ENCODE assay signal across 7 mouse cellular contexts in the genomic region with DNA sequence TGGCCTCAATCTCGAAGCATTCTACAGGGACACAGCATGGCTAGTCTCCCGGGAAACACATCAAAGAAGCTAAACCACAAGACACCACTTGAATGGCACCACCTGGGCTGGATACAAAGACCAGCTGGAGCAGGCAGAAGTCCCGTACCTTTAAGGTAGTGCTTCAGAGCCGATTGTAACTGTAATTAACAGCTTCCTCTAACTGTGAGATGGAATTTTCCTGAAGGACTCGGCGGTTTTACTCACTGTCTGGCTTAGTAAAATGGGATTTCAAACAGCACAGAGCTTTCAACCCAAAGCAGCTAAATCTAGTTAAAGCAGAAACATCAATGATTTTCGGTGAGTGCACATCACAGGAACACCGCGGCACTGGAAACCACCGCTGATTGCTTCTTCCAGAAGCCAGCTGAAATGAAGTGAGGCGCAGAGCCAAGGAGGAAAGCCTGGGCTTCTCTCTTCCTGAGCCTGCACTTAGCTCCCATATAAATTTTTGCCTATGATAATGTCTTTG.
DNase-seq lines count a peak whose midpoint lies in the region; ATAC-seq lines count a peak whose summit lies in the region.

No protein-coding gene starts in this region.

- intact Hi-C loops in left cerebral cortex, postnatal 14 days (cut with DNase I): no loop called here

- H3K27me3 ChIP-seq in embryonic facial prominence, embryonic 12.5 days: no peaks in the 10 kb centered on the region

- H3K9ac ChIP-seq in embryonic facial prominence, embryonic 12.5 days: no peak overlapping the region

- WGBS in embryonic facial prominence, embryonic 12.5 days: 16% methylated on average over 11 of the region's 11 CpGs

- H3K9me3 ChIP-seq in embryonic facial prominence, embryonic 12.5 days: no peaks in the 10 kb centered on the region

- peak; percentile 19 for DNase-seq in right cerebral cortex, adult 18-20 months
- DNase-seq in right cerebral cortex, postnatal 36 days (ENCODE audit: low spot score in 2 of 2): no peak
- peak; percentile 17 to 30 for DNase-seq in left cerebral cortex, postnatal 14 days (ENCODE audit: low spot score in 2 of 2)
- no peak for DNase-seq in urinary bladder, adult 2 months (ENCODE audit: low spot score)
- no peak for DNase-seq in gastrocnemius, adult 8-10 months (ENCODE audit: low spot score in 2 of 2)

- H3K36me3 ChIP-seq in embryonic facial prominence, embryonic 12.5 days: no peaks in the 10 kb centered on the region

- 0 out of 2 replicates have a peak, but pooled peaks have one; percentile 35 for ATAC-seq in embryonic facial prominence, embryonic 12.5 days (ENCODE audit: insufficient number of reproducible peaks, insufficient read depth, low FRiP score, low TSS enrichment)
- ATAC-seq in inflammation-experienced regulatory T-cells, adult 6 months: no peak

- no peak overlapping the region for H3K4me3 ChIP-seq in embryonic facial prominence, embryonic 12.5 days

- no peak overlapping the region for H3K27ac ChIP-seq in embryonic facial prominence, embryonic 12.5 days

- H3K4me2 ChIP-seq in embryonic facial prominence, embryonic 12.5 days (replicated peaks): peak overlapping the region; percentile 36

- peaks cover 7% of the 10 kb centered on the region; the same call in 1 of the 2 replicates for H3K4me1 ChIP-seq in embryonic facial prominence, embryonic 12.5 days

Comparison
In these comparisons a context has a peak if more than half of its experiments do, and no peak if none do; other contexts are left out.
1. DNase-seq: peak in right cerebral cortex, adult 18-20 months (single experiment) and left cerebral cortex, postnatal 14 days (2 of 2); none in right cerebral cortex, postnatal 36 days (0 of 2), urinary bladder, adult 2 months (single experiment) and gastrocnemius, adult 8-10 months (0 of 2).